Mouse (Mus musculus): ENCODE results near the gene Arglu1. TPM values are rescaled to one million over a fixed set of nuclear protein-coding genes. Genes with fewer than 3 reads are reported as not detected.

Gene Arglu1
- total RNA-seq, 2 experiments from 2014 or later, result 91.7 to 126 TPM

- no peak for ATAC-seq (replicated peaks; ENCODE audit: poor library complexity, severe bottlenecking)
These were observed 30.6 kb downstream of the Arglu1 start for GRCm38 (mm10) chr8:8659503-8660306.

- ATAC-seq (replicated peaks; ENCODE audit: poor library complexity, severe bottlenecking), result peak; percentile 38
These were observed 31.7 kb downstream of the Arglu1 start for GRCm38 (mm10) chr8:8658426-8659224.

GRCm38 (mm10) chr8:8657692-8658355 is 32.5 kb downstream of the Arglu1 start:
- ATAC-seq (replicated peaks; ENCODE audit: poor library complexity, severe bottlenecking), result no peak

DNA sequence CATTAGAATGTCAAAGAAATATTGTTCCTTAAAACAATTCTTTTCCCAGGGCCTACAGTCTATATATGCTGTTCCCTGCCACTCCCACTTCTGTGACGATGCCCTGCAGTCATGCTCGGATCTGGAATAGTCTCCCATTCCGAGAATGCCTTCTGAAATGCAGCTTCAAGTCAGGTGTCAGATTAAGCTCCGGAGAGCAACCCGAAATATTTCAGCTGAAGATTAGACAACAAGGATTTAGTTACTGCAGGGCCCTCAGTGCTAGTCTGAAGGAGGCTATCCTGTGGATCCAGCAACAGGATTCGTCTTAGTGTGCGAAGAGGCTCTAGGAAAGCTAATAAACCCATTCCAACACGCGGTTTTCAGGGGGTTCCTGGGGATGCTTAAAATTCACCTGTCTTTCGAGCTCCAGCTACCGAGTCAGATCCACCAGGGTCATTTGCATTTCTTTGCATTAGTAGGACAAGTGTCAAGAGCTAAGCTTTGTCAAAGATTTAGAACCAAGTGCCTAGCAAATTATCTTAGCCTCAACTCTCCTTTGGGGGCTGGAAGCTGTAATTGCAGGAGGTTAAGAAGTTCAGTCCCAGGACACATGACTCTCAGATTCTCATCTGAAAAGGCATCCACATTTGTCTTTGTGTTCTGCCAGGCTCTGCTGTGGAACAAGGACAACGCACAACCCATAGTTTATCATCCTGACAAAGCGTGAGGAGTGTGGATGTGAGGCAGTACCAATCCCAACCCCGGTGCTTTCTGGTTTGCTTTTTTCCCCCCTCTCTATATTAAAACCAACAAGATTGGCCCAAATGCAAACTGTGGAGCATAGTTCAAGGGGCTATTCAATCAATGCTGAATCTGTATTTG is 33.5 kb downstream of the Arglu1 start:
- no peak for ATAC-seq (replicated peaks; ENCODE audit: poor library complexity, severe bottlenecking)

DNA sequence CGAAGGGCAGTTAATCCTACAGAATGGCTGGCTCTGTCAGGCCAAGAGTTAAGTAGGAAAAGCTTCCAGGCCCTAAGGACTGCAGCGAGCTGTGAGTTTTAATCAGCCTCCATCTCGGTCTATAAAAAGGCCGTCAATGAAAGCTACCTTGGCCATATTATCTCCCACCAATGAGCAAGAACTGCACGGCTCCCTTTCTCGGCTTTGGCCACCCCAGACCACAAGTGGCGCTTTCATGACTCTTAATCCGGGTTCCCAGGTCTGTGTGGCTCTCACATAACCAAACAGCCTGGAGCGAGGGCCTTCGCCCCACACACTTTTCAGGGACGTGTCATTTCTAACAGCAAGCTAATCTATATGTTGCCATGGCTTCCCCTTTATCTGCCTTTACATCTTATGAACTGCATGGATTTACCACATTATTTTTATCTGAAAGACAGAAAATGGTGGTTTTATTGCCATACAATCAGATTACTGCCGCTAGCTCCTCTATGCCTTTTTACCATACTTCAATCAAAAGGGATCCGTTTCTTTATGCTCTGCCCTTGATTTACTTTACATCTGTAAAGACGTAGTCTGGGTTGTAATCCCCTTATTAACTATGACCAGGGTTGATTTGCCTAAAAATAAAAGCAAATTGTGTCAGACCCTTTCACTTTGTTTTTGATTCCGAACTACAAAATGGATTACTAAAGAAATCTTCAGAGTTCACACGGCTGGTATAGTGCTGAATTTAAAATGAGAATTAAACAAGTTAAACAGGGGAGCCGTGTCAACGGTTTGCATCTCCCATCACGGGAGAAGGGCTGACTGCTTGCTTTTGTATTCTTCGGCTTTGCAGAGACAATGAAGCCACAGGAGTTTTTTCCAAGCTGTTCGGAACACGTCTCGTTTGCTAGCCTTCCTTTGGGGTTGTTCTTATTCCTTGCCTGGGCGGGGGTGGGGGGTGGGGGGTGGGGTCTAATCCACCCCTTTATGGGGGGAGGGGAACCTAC is 34.7 kb downstream of the Arglu1 start:
- ATAC-seq (replicated peaks; ENCODE audit: poor library complexity, severe bottlenecking), result no peak

DNA sequence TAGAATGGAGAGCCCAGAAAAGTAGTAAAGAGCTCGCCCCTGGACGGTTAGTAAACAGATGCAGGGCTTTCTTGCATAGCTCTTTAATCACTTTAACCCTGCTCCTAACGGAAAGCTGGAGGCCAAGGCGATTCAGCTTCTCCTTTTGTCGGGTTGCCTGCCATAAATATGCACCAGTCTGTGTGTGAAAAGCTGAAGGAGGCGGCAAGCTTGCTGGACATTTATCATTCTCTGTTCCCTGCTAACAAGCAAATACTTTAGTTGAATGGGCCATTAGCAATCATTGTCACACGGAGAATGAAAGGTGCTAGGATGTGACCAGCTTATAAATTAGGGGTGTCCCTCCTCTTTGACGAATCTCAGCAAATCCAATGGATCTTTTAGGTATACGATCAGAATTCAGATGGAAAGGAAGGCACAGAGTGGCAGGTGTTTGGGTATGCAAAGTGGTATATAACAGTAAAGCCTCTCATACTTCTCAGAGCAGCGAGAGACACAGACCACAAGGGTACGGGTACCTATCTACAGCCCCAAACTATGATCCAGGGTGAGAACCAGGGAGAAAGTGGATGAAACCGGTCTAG is 36.3 kb downstream of the Arglu1 start:
- no peak for ATAC-seq (replicated peaks; ENCODE audit: poor library complexity, severe bottlenecking)

- ATAC-seq (replicated peaks; ENCODE audit: poor library complexity, severe bottlenecking), result peak; percentile 35; the same call in 1 of the 2 replicates
These were observed 37.0 kb downstream of the Arglu1 start for GRCm38 (mm10) chr8:8653343-8653742.

DNA sequence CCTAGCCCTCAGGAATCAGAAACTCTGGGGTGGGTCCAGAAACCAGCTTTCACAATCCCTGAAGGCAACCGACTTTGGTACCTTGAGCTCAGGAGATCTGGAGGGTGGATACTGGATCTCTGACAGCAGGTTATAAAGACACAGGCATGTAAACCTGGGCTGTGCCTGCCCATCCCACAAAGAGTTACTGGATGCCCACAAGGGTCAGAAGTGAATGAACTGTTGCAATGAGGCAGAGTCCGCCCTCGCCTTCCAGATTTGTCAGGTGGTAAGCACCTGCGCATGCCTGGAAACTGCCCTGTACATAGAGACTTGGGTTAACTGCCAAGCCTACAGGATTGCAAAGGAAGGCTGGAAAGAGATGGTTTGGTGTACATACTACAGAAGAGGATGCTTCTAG is 37.9 kb downstream of the Arglu1 start:
- ATAC-seq (replicated peaks; ENCODE audit: poor library complexity, severe bottlenecking), result no peak

DNA sequence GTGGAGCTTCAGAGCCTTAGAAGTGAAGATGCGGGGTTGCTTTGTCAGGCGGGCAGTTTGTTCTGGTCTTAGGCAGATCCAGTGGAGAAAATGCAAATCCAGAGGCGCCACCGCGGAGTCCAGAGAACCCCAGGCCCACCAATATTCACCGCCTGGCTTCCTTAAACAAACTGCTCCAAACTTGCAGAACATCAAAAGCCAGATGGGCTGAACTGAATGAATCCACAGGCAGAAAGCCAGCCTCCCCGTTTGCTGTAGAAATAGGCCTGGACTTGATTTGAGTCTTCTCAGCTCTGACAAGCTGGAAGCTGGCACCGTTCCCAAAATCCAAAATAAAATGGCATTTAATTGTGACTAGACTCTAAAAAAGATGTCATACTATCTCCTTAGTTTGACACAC is 40.4 kb downstream of the Arglu1 start:
- no peak for ATAC-seq (replicated peaks; ENCODE audit: poor library complexity, severe bottlenecking)

DNA sequence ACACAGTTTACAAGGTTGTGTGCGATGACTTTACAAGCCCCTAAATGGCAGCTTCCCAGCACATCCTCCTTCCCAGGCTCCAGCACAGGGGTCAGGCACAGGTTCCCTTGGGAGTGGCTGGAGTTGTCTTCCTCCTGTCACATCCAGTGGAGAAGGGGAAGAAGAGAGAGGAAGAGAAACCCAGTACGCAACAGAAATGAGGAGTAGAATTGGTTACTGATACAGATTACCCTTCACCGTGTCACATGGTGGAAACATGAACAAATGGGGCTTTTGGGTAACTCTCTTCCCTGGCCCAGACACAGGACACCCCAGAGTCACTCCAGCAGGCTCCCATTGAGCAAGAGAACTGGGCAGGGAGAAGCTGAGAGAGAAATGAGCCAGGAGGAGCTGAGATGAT is 40.8 kb downstream of the Arglu1 start:
- ATAC-seq (replicated peaks; ENCODE audit: poor library complexity, severe bottlenecking), result peak; percentile 74

- ATAC-seq (replicated peaks; ENCODE audit: poor library complexity, severe bottlenecking), result no peak
These were observed 41.6 kb downstream of the Arglu1 start for GRCm38 (mm10) chr8:8648686-8649085.

GRCm38 (mm10) chr8:8647824-8648223 is 42.5 kb downstream of the Arglu1 start:
- no peak for ATAC-seq (replicated peaks; ENCODE audit: poor library complexity, severe bottlenecking)

DNA sequence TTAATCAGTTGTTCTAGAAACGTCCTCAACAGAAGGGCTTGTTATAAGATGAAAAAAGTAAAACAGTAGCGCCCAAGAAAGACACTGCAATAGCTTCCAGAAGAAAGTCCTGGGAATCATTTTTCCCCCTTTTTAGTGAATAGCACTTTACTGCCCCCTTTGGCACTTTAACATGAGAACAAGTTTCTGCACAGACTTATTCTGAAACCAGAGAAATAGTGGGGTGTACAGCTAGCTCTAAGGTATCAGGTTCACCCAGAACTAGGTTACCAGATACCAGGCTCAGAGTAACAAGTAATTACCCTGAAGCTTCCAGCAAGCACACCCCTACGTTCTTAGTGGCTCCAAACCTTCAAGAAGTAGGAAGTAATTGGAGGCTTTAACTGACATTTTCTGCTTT is 43.0 kb downstream of the Arglu1 start:
- ATAC-seq (replicated peaks; ENCODE audit: poor library complexity, severe bottlenecking), result no peak

DNA sequence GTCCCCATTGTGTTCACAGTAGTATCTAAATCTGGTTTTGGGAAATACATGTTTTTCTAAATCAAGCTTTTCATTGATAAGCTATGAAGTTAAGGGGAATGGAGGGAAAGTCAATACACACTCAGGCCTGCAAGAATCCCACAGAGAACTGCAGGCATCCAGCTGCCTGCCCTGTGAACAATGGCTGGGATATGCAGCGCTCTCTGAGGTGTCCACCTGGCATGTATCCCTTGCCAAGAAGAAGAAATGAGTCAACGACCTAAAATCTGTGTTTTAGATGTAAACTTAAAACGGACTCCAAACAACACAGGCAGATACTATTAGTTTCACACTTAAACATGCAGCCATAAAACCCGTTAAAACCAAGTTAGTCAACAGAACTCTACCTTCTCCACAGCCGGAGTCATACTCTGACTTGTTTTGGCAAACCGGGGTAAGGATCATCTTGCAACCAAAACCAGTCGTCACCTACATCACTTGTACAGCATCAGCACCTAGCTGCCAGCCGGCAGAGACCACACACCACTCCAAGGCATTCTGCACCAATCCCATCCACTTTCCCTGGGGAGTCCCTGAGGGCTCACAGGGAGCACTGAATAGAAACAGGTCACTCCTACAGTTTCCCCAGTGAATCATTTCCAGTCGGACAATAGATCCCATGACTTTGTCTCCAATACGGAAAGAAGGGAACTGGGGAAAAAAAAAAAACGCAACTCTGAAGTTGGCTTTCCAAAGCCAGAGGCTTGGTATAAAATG is 46.0 kb downstream of the Arglu1 start:
- ATAC-seq (replicated peaks; ENCODE audit: poor library complexity, severe bottlenecking), result no peak

- ATAC-seq (replicated peaks; ENCODE audit: poor library complexity, severe bottlenecking), result no peak
These were observed 50.1 kb downstream of the Arglu1 start for GRCm38 (mm10) chr8:8640264-8640588.

GRCm38 (mm10) chr8:8639569-8640263 is 50.6 kb downstream of the Arglu1 start:
- no peak for ATAC-seq (replicated peaks; ENCODE audit: poor library complexity, severe bottlenecking)

DNA sequence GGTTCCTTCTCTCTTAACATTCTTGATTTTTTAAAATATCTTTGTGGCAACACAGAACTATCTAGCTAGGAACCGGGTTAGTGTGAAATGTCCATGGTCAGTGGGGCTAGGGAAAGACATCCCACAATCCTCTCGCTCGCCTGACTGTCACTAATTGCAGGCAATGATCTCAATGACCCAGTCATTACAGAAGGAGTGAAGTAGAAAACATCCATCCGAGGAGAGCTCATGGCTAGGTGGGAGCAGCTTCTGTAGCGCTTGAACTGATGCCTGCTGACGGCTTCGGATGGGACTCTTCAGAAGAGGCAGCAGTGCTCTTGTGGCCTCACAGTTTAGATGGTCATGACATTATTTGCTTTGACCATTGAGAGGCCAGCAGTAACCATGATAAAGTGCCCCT is 58.9 kb downstream of the Arglu1 start:
- ATAC-seq (replicated peaks; ENCODE audit: poor library complexity, severe bottlenecking), result no peak

All from granulocyte monocyte progenitor cell, adult 5-6 weeks (primary cell).